Mouse (Mus musculus) kidney, postnatal 0 days (tissue): ENCODE data around the gene Oxtr. TPM values are rescaled to one million over a fixed set of nuclear protein-coding genes. Genes with fewer than 3 reads are reported as not detected.

Source experiments
- ATAC-seq: fragments of 200-750 bp; cut with Nextera tagmentation; replicated peaks from 2 replicates; pipeline ENCODE4 v1.8.0; 2017; ENCODE audit warnings: low read depth, moderate number of reproducible peaks, moderate TSS enrichment, moderate library complexity; ENCODE audit not compliant: low FRiP score
- DNase-seq: peaks from one replicate; pipeline ENCODE4 v3.0.0-alpha.2; 2016; ENCODE audit warnings: low spot score
- H3K27ac ChIP-seq: fragments of 300-500 bp; sonication (generic); 2 replicates; pipeline ENCODE4 v1.5.1; 2014; ENCODE audit warnings: mild to moderate bottlenecking
- H3K27me3 ChIP-seq: fragments of 300-500 bp; sonication (generic); 2 replicates; pipeline ENCODE4 v1.6.1; 2014; ENCODE audit warnings: low read length, mixed read lengths; ENCODE audit not compliant: insufficient read depth
- H3K36me3 ChIP-seq: fragments of 300-500 bp; sonication (generic); 2 replicates; pipeline ENCODE4 v1.6.1; 2014; ENCODE audit warnings: low read length, mixed read lengths; ENCODE audit not compliant: insufficient read depth
- H3K4me1 ChIP-seq: fragments of 300-500 bp; sonication (generic); replicated peaks from 2 replicates; pipeline ENCODE4 v1.6.1; 2014; ENCODE audit warnings: antibody characterized with exemption, low read length, mixed read lengths; ENCODE audit not compliant: insufficient read depth
- H3K4me2 ChIP-seq: fragments of 300-500 bp; sonication (generic); 2 replicates; pipeline ENCODE4 v1.6.1; 2014; ENCODE audit warnings: mild to moderate bottlenecking, low read length, moderate library complexity, mixed read lengths
- H3K4me3 ChIP-seq: fragments of 300-500 bp; sonication (generic); replicated peaks from 2 replicates; pipeline ENCODE4 v1.5.1; 2014; ENCODE audit warnings: low read depth, low read length
- H3K9ac ChIP-seq: fragments of 300-500 bp; sonication (generic); 2 replicates; pipeline ENCODE4 v1.6.1; 2014; ENCODE audit warnings: low read depth, low read length
- H3K9me3 ChIP-seq: fragments of 300-500 bp; sonication (generic); replicated peaks from 2 replicates; pipeline ENCODE4 v1.6.1; 2016; ENCODE audit warnings: low read length, inconsistent platforms, mixed read lengths
- CTCF ChIP-seq: IDR thresholded peaks from 2 replicates; pipeline ENCODE4 v1.5.1; 2016; ENCODE audit warnings: antibody characterized with exemption, low read depth, mild to moderate bottlenecking, moderate library complexity
- WGBS: fragments of 180-500 bp; shearing (Covaris S2); extraction: QIAGEN DNeasy Blood & Tissue Kit; methylation state at CpG from one replicate; pipeline ENCODE4 v1.1.7; 2014; 5-methylcytosine and 5-hydroxymethylcytosine counted together
- polyA plus RNA-seq: library from polyadenylated mRNA; unstranded; fragments of >200 nt; fragmentation: Nextera tagmentation; extraction: Ambion mirVana; gene quantifications from 2 replicates; pipeline ENCODE4 v1.2.1, GENCODE M21; 2015

Gene Oxtr
- polyA plus RNA-seq, 1 experiment from 2014 or later = 4.6 TPM

GRCm38 (mm10) chr6:112426018-112426732, 63.6 kb downstream of the Oxtr start:
- 72% methylated on average over 6 of the region's 6 CpGs for WGBS
- TF ChIP-seq CTCF = no peak
- Histone ChIP-seq H3K36me3 (no peaks in the 10 kb centered on the region), H3K9ac (no peak overlapping the region), H3K4me1 (no peaks in the 10 kb centered on the region), H3K27me3 (no peaks in the 10 kb centered on the region), H3K4me3 (no peak overlapping the region), H3K27ac (no peak overlapping the region), H3K9me3 (0 out of 2 replicates have a peak, but pooled peaks cover 5% of the 10 kb centered on the region), H3K4me2 (no peak overlapping the region)
- DNase-seq = no peak
- no peak for ATAC-seq

- no peak for TF ChIP-seq CTCF
- Histone ChIP-seq H3K36me3 (no peaks in the 10 kb centered on the region), H3K4me2 (no peak overlapping the region), H3K9me3 (0 out of 2 replicates have a peak, but pooled peaks cover 5% of the 10 kb centered on the region), H3K4me1 (no peaks in the 10 kb centered on the region), H3K9ac (no peak overlapping the region), H3K4me3 (no peak overlapping the region), H3K27me3 (no peaks in the 10 kb centered on the region), H3K27ac (no peak overlapping the region)
- ATAC-seq = no peak
- no peak for DNase-seq
- 81% methylated on average over 8 of the region's 8 CpGs for whole genome bisulfite sequencing
These were observed 65.8 kb downstream of the Oxtr start for GRCm38 (mm10) chr6:112423746-112424501.

Other genes starting within 250 kb of the Oxtr start
- gene Lmcd1, start 216.2 kb downstream of the Oxtr start, polyA plus RNA-seq = 34.3 and 34.4 TPM in 2 replicates
- gene Ssu2, start 101.9 kb downstream of the Oxtr start, polyA plus RNA-seq = 5.0 and 5.7 TPM in 2 replicates
- 2.0 and 2.6 TPM in 2 replicates for gene Cav3, start 30.4 kb downstream of the Oxtr start, polyA plus RNA-seq
- 24.1 and 29.1 TPM in 2 replicates for gene Rad18, start 206.7 kb upstream of the Oxtr start, polyA plus RNA-seq